Comparison of ENCODE assay signal across 9 mouse cellular contexts in genomic region chr9:61899804-61900203, GRCm38 (mm10). TPM values are rescaled to one million over a fixed set of nuclear protein-coding genes. Genes with fewer than 3 reads are reported as not detected.
DNase-seq lines count a peak whose midpoint lies in the region; ATAC-seq and TF ChIP-seq lines count a peak whose summit lies in the region.
"Had no signal": no experiment of that assay in that cellular context is flagged by ENCODE, and none has a peak within 500 bp of the region (broad histone marks: within the 10 kb centered on the region; RNA-seq: fewer than 3 reads in every experiment).

No protein-coding gene starts in this region.

- H3K27ac ChIP-seq in forebrain, embryonic 12.5 days, result no peak overlapping the region
- H3K27ac ChIP-seq in heart, postnatal 0 days (ENCODE audit: low read depth), result no peak overlapping the region
- H3K27ac ChIP-seq in olfactory bulb, adult 2 months (ENCODE audit: insufficient read depth, low read depth, low read length), result no peak overlapping the region
- no peak overlapping the region for H3K27ac ChIP-seq in thymus, adult 2 months (ENCODE audit: control insufficient read depth, insufficient read depth, low read length)

- TF ChIP-seq EP300 in heart, postnatal 0 days (IDR thresholded peaks at IDR 0.05; ENCODE audit: low read depth), result no peak

- H3K4me3 ChIP-seq in forebrain, embryonic 12.5 days (replicated peaks), result no peak overlapping the region
- H3K4me3 ChIP-seq in heart, postnatal 0 days (ENCODE audit: low read depth, low read length), result no peak overlapping the region
- H3K4me3 ChIP-seq in lung, adult 2 months (replicated peaks; ENCODE audit: extremely low read depth, low read depth, low read length), result no peak overlapping the region
- H3K4me3 ChIP-seq in olfactory bulb, adult 2 months (ENCODE audit: insufficient read depth, low read depth, low read length), result no peak overlapping the region
- no peak overlapping the region for H3K4me3 ChIP-seq in thymus, adult 2 months (ENCODE audit: control insufficient read depth, insufficient read depth, low read length)
- H3K4me3 ChIP-seq: erythroblast, embryonic 14.5 days had no signal

- WGBS in forebrain, embryonic 12.5 days, result 5% methylated on average over 16 of the region's 16 CpGs
- 5% methylated on average over 16 of the region's 16 CpGs for WGBS in heart, postnatal 0 days
- WGBS in lung, adult 2 months, result 10% methylated on average over 16 of the region's 16 CpGs
- WGBS in olfactory bulb, adult 2 months, result 10% methylated on average over 16 of the region's 16 CpGs
- 21% methylated on average over 16 of the region's 16 CpGs for WGBS in thymus, adult 2 months

- peak overlapping the region; percentile 22; the same call in 1 of the 2 replicates for H3K9ac ChIP-seq in forebrain, embryonic 12.5 days
- no peak overlapping the region for H3K9ac ChIP-seq in heart, postnatal 0 days (replicated peaks; ENCODE audit: low read depth, low read length)

- H3K4me1 ChIP-seq in forebrain, embryonic 12.5 days, result peaks cover 18% of the 10 kb centered on the region
- no peaks in the 10 kb centered on the region; the same call in 1 of the 2 replicates for H3K4me1 ChIP-seq in heart, postnatal 0 days (ENCODE audit: control insufficient read depth, insufficient read depth)
- no peaks in the 10 kb centered on the region for H3K4me1 ChIP-seq in lung, adult 2 months (ENCODE audit: control insufficient read depth, insufficient read depth, low read length)
- H3K4me1 ChIP-seq in olfactory bulb, adult 2 months (ENCODE audit: control insufficient read depth, insufficient read depth, low read length), result peaks cover 13% of the 10 kb centered on the region
- peaks cover 3% of the 10 kb centered on the region for H3K4me1 ChIP-seq in thymus, adult 2 months (replicated peaks; ENCODE audit: control insufficient read depth, insufficient read depth, low read length)

- peaks cover 47% of the 10 kb centered on the region for H3K27me3 ChIP-seq in forebrain, embryonic 12.5 days
- H3K27me3 ChIP-seq in heart, postnatal 0 days (ENCODE audit: control insufficient read depth, insufficient read depth, low read length), result peaks cover 58% of the 10 kb centered on the region
- H3K27me3 ChIP-seq in thymus, adult 2 months (ENCODE audit: control insufficient read depth, insufficient read depth, low read length), result no peaks in the 10 kb centered on the region

- peak; percentile 51; the same call in 1 of the 2 replicates for ATAC-seq in forebrain, embryonic 12.5 days (ENCODE audit: low FRiP score)
- no peak for ATAC-seq in heart, postnatal 0 days (ENCODE audit: insufficient read depth, low read depth)

- no peaks in the 10 kb centered on the region for H3K9me3 ChIP-seq in forebrain, embryonic 12.5 days
- no peaks in the 10 kb centered on the region for H3K9me3 ChIP-seq in heart, postnatal 0 days (replicated peaks; ENCODE audit: control insufficient read depth, low read length)

- TF ChIP-seq POLR2A in brain, embryonic 14.5 days (IDR thresholded peaks at IDR 0.05; ENCODE audit: borderline replicate concordance, extremely low read depth, insufficient read depth, insufficient read length, poor library complexity, severe bottlenecking), result no peak
- TF ChIP-seq POLR2A in lung, adult 2 months (IDR thresholded peaks at IDR 0.05; ENCODE audit: borderline replicate concordance, extremely low read depth, low read depth, low read length), result no peak
- TF ChIP-seq POLR2A in olfactory bulb, adult 2 months (IDR thresholded peaks at IDR 0.05; ENCODE audit: insufficient read depth, low read depth, low read length), result no peak
- TF ChIP-seq POLR2A in thymus, adult 2 months (IDR thresholded peaks at IDR 0.05; ENCODE audit: control insufficient read depth, extremely low read depth, insufficient read depth, low read length, poor library complexity), result no peak

- TF ChIP-seq CTCF in brain, embryonic 14.5 days (IDR thresholded peaks at IDR 0.05; ENCODE audit: borderline replicate concordance, extremely low read depth, insufficient read depth, insufficient read length), result peak; percentile 94
- peak; percentile 83 for TF ChIP-seq CTCF in heart, postnatal 0 days (IDR thresholded peaks at IDR 0.05; ENCODE audit: low read depth)
- peak; percentile 76 for TF ChIP-seq CTCF in lung, adult 2 months (IDR thresholded peaks at IDR 0.05; ENCODE audit: insufficient read depth, low read length)
- peak; percentile 81; the same call in 1 of the 2 replicates for TF ChIP-seq CTCF in olfactory bulb, adult 2 months (IDR thresholded peaks at IDR 0.05; ENCODE audit: insufficient read depth, low read depth, low read length)
- TF ChIP-seq CTCF in thymus, adult 2 months (IDR thresholded peaks at IDR 0.05; ENCODE audit: borderline replicate concordance, control insufficient read depth, extremely low read depth, insufficient read depth, low read length, poor library complexity), result peak; percentile 81

- H3K4me2 ChIP-seq in forebrain, embryonic 12.5 days, result peak overlapping the region; percentile 44
- H3K4me2 ChIP-seq in heart, postnatal 0 days (ENCODE audit: low read depth, low read length), result 0 out of 2 replicates have a peak overlapping the region, but pooled peaks have one; percentile 22

- peak; percentile 69 to 77 for DNase-seq in CD8-positive naive resting alpha-beta T cell, adult 2 months (ENCODE audit: low read depth in 2 of 2, low spot score in 2 of 2)
- DNase-seq in brain, embryonic 14.5 days (ENCODE audit: low read depth), result peak; percentile 88
- peak; percentile 29 for DNase-seq in heart, postnatal 0 days (ENCODE audit: low spot score)
- peak; percentile 91 to 94 for DNase-seq in kidney, postnatal 4 days
- peak; percentile 82 for DNase-seq in lung, adult 2 months
- peak; percentile 81 for DNase-seq in thymus, adult 2 months

- no peaks in the 10 kb centered on the region for H3K36me3 ChIP-seq in forebrain, embryonic 12.5 days (replicated peaks)
- H3K36me3 ChIP-seq in heart, postnatal 0 days (replicated peaks; ENCODE audit: control insufficient read depth, insufficient read depth, low read length), result no peaks in the 10 kb centered on the region
- H3K36me3 ChIP-seq in thymus, adult 2 months (ENCODE audit: control insufficient read depth, insufficient read depth, low read length), result no peaks in the 10 kb centered on the region

RNA-seq across cellular contexts. Expression of gene Rplp1, which starts 14.5 kb away (rescaled TPM):
- polyA plus RNA-seq in brain, embryonic 14.5 days (2012; rRNA removed), result 4,229 and 5,499 TPM in 2 replicates
- polyA plus RNA-seq in forebrain, embryonic 12.5 days (2016; fragmentation: Nextera tagmentation; extraction: Ambion mirVana), result 758 and 840 TPM in 2 replicates
- total RNA-seq in heart, postnatal 0 days (2014; rRNA removed; ENCODE audit: low replicate concordance), result 4,531 and 5,254 TPM in 2 replicates
- polyA plus RNA-seq in heart, postnatal 0 days (2015; fragmentation: Nextera tagmentation; extraction: Ambion mirVana), result 891 and 953 TPM in 2 replicates
- 6,011 and 7,617 TPM in 2 replicates for polyA plus RNA-seq in lung, adult 2 months (2012; rRNA removed)
- polyA plus RNA-seq in olfactory bulb, adult 2 months (2012; ENCODE audit: insufficient read depth, insufficient read length, low replicate concordance, missing spikeins), result 1,116 TPM in 1 of 2 replicates, not detected in the other
- polyA plus RNA-seq in thymus, adult 2 months (2012; rRNA removed), result 8,905 and 10,824 TPM in 2 replicates

RNA-seq across cellular contexts. Expression of gene Kif23, which starts 46.8 kb away (rescaled TPM):
- polyA plus RNA-seq in brain, embryonic 14.5 days (2012; rRNA removed), result 23.1 and 26.4 TPM in 2 replicates
- polyA plus RNA-seq in forebrain, embryonic 12.5 days (2016; fragmentation: Nextera tagmentation; extraction: Ambion mirVana), result 104 and 106 TPM in 2 replicates
- total RNA-seq in heart, postnatal 0 days (2014; rRNA removed; ENCODE audit: low replicate concordance), result 9.9 and 17.9 TPM in 2 replicates
- polyA plus RNA-seq in heart, postnatal 0 days (2015; fragmentation: Nextera tagmentation; extraction: Ambion mirVana), result 17.2 and 17.6 TPM in 2 replicates
- 1.7 and 3.0 TPM in 2 replicates for polyA plus RNA-seq in lung, adult 2 months (2012; rRNA removed)
- polyA plus RNA-seq in olfactory bulb, adult 2 months (2012; ENCODE audit: insufficient read depth, insufficient read length, low replicate concordance, missing spikeins), result not detected in 2 replicates
- polyA plus RNA-seq in thymus, adult 2 months (2012; rRNA removed), result 28.4 and 33.1 TPM in 2 replicates

Comparison
In these comparisons a context has a peak if more than half of its experiments do, and no peak if none do; other contexts are left out.
1. DNase-seq: peak in every context shown above with its lines; median percentile 92 in kidney, postnatal 4 days; 88 in brain, embryonic 14.5 days; 82 in lung, adult 2 months; 81 in thymus, adult 2 months; 73 in CD8-positive naive resting alpha-beta T cell, adult 2 months; 29 in heart, postnatal 0 days.